Mouse (Mus musculus): Measurements from ENCODE around the gene Tulp1.

GRCm38 (mm10) chr17:28325751-28326150 is 39.3 kb downstream of the Tulp1 start:
- TF ChIP-seq POLR2A (IDR thresholded peaks at IDR 0.05; ENCODE audit: low read depth, low read length), result no peak
- no peak for TF ChIP-seq CTCF (IDR thresholded peaks at IDR 0.05; ENCODE audit: borderline replicate concordance, insufficient read depth, low read length)

Data from embryonic fibroblast, embryonic 13.5 days (primary cell).